Mouse (Mus musculus): ENCODE measurements around the gene Mien1. TPM values are rescaled to one million over a fixed set of nuclear protein-coding genes. Genes with fewer than 3 reads are reported as not detected.

Mien1 gene
- total RNA-seq, 2 experiments from 2014 or later, result 38.0 to 65.4 TPM

GRCm38 (mm10) chr11:98431743-98432502 is 6.9 kb downstream of the Mien1 start:
- no peak for ATAC-seq (ENCODE audit: poor library complexity, severe bottlenecking)

- no peak for ATAC-seq (ENCODE audit: poor library complexity, severe bottlenecking)
Observed at GRCm38 (mm10) chr11:98428436-98428835, 10.4 kb downstream of the Mien1 start.

GRCm38 (mm10) chr11:98426592-98426991 is 12.2 kb downstream of the Mien1 start:
- no peak for ATAC-seq (ENCODE audit: poor library complexity, severe bottlenecking)

GRCm38 (mm10) chr11:98418939-98419547 is 19.7 kb downstream of the Mien1 start:
- ATAC-seq (ENCODE audit: poor library complexity, severe bottlenecking), result no peak

GRCm38 (mm10) chr11:98418273-98418672 is 20.5 kb downstream of the Mien1 start:
- ATAC-seq (ENCODE audit: poor library complexity, severe bottlenecking), result no peak

- no peak for ATAC-seq (ENCODE audit: poor library complexity, severe bottlenecking)
Observed at GRCm38 (mm10) chr11:98417074-98417473, 21.7 kb downstream of the Mien1 start.

- ATAC-seq (ENCODE audit: poor library complexity, severe bottlenecking), result no peak
Observed at GRCm38 (mm10) chr11:98414162-98414561, 24.6 kb downstream of the Mien1 start.

GRCm38 (mm10) chr11:98413731-98414130 is 25.1 kb downstream of the Mien1 start:
- no peak for ATAC-seq (ENCODE audit: poor library complexity, severe bottlenecking)

GRCm38 (mm10) chr11:98412797-98413301 is 25.9 kb downstream of the Mien1 start:
- no peak for ATAC-seq (ENCODE audit: poor library complexity, severe bottlenecking)

- no peak for ATAC-seq (ENCODE audit: poor library complexity, severe bottlenecking)
Observed at GRCm38 (mm10) chr11:98412273-98412796, 26.5 kb downstream of the Mien1 start, which contains the start of gene Erbb2. Gene Erbb2, plus strand, starts transcription at chr11:98412470.

- ATAC-seq (ENCODE audit: poor library complexity, severe bottlenecking), result no peak
Observed at GRCm38 (mm10) chr11:98409341-98409822, 29.4 kb downstream of the Mien1 start.

GRCm38 (mm10) chr11:98408872-98409271 is 29.9 kb downstream of the Mien1 start:
- ATAC-seq (ENCODE audit: poor library complexity, severe bottlenecking), result no peak

- no peak for ATAC-seq (ENCODE audit: poor library complexity, severe bottlenecking)
Observed at GRCm38 (mm10) chr11:98406621-98407020, 32.2 kb downstream of the Mien1 start.

GRCm38 (mm10) chr11:98400816-98401215 is 38.0 kb downstream of the Mien1 start:
- ATAC-seq (ENCODE audit: poor library complexity, severe bottlenecking), result no peak

- peak; percentile 95 for ATAC-seq (ENCODE audit: poor library complexity, severe bottlenecking)
Observed at GRCm38 (mm10) chr11:98400161-98400726, 38.5 kb downstream of the Mien1 start, which contains the start of gene Pgap3. Gene Pgap3, minus strand, starts transcription at chr11:98400490.

- no peak for ATAC-seq (ENCODE audit: poor library complexity, severe bottlenecking)
Observed at GRCm38 (mm10) chr11:98397946-98398345, 40.8 kb downstream of the Mien1 start.

GRCm38 (mm10) chr11:98395041-98395440 is 43.8 kb downstream of the Mien1 start:
- no peak for ATAC-seq (ENCODE audit: poor library complexity, severe bottlenecking)

GRCm38 (mm10) chr11:98394301-98394700 is 44.5 kb downstream of the Mien1 start:
- ATAC-seq (ENCODE audit: poor library complexity, severe bottlenecking), result no peak

- no peak for ATAC-seq (ENCODE audit: poor library complexity, severe bottlenecking)
Observed at GRCm38 (mm10) chr11:98393317-98393716, 45.5 kb downstream of the Mien1 start.

GRCm38 (mm10) chr11:98392645-98393044 is 46.1 kb downstream of the Mien1 start:
- ATAC-seq (ENCODE audit: poor library complexity, severe bottlenecking), result peak; percentile 19; the same call in 1 of the 2 replicates

- no peak for ATAC-seq (ENCODE audit: poor library complexity, severe bottlenecking)
Observed at GRCm38 (mm10) chr11:98392034-98392433, 46.8 kb downstream of the Mien1 start.

Data from megakaryocyte, adult 5-6 weeks (primary cell).